Mouse (Mus musculus): ENCODE measurements around the gene Scrg1. TPM values are rescaled to one million over a fixed set of nuclear protein-coding genes. Genes with fewer than 3 reads are reported as not detected.
"Not testable (repeated sequence)": the region's sequence is repeated elsewhere in the genome, so short reads cannot be mapped to it uniquely, and the experiment has no call there.

Gene Scrg1
- total RNA-seq, 2 experiments from 2014 or later = 44.5 to 54.1 TPM

- DNase-seq (ENCODE audit: low spot score in 2 of 2); intact Hi-C loops (cut with DNase I): not testable (repeated sequence)
Observed at GRCm38 (mm10) chr8:57445901-57446300, 9.8 kb upstream of the Scrg1 start.

- intact Hi-C loops (cut with DNase I) = no loop called here
- no peak for DNase-seq (ENCODE audit: low spot score in 2 of 2)
Observed at GRCm38 (mm10) chr8:57450726-57451125, 5.0 kb upstream of the Scrg1 start.

DNA sequence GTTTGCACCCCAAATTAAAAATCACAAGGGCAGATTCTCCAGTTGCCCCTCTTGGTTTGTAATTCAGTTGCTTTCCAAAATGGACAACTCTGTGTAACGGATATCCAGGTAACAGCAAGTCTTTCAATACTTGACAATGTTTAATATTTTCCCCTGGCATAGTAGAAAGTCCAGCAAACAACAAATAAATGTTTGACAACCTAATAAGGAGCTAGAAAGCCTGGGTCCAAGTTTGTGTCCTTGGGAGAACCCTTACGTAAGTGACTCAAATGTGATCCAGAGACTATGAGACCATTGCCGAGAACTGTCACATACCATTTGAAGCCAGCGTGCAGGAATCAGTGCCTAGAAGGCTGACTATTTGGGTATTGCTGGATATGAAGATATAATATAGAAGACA, 3.8 kb upstream of the Scrg1 start:
- intact Hi-C loops (cut with DNase I) = no loop called here
- no peak for DNase-seq (ENCODE audit: low spot score in 2 of 2)

DNA sequence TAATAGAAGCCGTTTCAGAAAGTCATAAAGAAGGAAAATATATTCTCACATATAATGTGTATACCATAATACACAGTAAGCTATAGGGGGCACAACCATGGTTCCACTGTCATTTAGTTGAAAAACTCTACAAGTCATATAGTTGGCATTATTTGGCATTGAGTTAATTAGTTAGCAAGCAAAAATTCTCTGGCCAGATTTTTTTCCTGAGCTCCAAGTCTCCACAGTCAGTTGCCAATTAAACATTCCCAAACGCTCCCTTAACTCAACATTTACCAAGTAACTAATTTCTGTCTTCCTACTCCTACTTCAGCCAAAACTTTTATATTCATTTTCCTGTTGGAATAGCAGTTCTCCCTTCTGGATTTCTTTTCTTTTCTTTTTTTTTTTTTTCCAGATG, 2.4 kb upstream of the Scrg1 start:
- no peak for DNase-seq (ENCODE audit: low spot score in 2 of 2)
- intact Hi-C loops (cut with DNase I) = no loop called here

DNA sequence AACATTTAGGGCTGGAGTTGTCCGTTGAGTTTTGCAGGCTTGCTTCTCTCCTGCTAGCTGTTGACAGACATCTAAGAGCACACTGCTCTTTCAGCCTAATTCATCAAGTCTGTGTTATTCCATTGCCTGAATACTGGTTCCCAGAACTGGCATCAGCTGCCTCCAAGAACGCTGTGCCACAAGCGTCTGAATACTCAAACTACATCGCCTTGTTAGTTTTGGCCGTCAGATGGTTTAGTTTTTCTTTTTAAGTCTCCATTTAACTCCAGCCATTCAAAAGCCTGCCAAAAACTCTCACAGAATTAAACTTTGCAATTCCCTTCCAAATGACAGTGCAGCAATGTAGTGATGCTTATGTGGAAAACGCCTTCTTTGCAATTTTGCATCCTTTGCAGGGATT, 1.4 kb downstream of the Scrg1 start:
- intact Hi-C loops (cut with DNase I) = loop anchor here (2.0 kb wide), 1 partner anchor 30 kb away; the partner anchor contains the start of gene Sap30
- DNase-seq (ENCODE audit: low spot score in 2 of 2) = peak; percentile 42 to 67

DNA sequence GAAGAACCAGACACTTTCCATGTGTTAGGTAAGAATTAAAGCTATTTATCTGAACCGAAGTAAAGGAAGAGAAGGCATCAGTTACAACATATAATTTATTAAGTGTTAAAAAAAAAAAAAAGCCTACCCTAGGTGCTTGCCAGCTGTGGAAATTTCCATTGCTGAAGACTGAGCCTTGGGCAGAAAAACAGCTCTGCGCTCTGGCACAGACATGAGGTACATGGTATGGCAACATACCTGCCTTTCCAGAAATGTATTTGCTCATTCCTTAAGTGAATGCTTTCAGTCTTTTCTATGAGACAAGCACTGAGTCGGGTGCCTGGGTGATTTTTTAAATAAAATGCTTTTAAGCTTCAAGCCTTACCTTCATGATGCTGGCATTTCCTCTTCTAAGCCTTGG, 2.2 kb downstream of the Scrg1 start:
- intact Hi-C loops (cut with DNase I) = loop anchor here (2.0 kb wide), 1 partner anchor 29 kb away; the partner anchor contains the start of gene Sap30
- no peak for DNase-seq (ENCODE audit: low spot score in 2 of 2)

GRCm38 (mm10) chr8:57462839-57463238, 7.1 kb downstream of the Scrg1 start:
- intact Hi-C loops (cut with DNase I) = no loop called here
- no peak for DNase-seq (ENCODE audit: low spot score in 2 of 2)

DNA sequence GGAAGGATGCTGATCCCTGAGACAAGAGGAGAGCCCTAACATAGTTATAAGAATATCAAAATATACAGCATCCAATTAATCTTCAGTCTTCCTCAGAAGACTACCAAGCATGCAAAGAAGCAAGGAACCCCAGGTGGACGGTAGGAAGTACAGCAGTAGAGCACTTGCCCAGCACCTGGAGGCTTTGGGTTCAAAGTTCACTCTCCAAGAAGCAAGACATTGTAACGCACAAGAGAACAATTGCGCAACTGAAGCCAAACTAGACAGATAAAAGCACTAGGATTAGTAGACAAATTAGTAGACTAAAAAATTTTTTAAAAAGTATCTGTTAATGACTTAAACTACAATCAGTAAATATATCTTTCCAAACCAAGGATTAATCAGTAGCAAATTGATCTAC, 8.0 kb downstream of the Scrg1 start:
- no peak for DNase-seq (ENCODE audit: low spot score in 2 of 2)
- intact Hi-C loops (cut with DNase I) = no loop called here

- intact Hi-C loops (cut with DNase I) = loop anchor here (5.0 kb wide), 1 partner anchor 36 kb away; no protein-coding TSS in a partner anchor
- DNase-seq (ENCODE audit: low spot score in 2 of 2) = peak in 1 of 2 experiments; percentile 14
Observed at GRCm38 (mm10) chr8:57468624-57469023, 12.9 kb downstream of the Scrg1 start.

DNA sequence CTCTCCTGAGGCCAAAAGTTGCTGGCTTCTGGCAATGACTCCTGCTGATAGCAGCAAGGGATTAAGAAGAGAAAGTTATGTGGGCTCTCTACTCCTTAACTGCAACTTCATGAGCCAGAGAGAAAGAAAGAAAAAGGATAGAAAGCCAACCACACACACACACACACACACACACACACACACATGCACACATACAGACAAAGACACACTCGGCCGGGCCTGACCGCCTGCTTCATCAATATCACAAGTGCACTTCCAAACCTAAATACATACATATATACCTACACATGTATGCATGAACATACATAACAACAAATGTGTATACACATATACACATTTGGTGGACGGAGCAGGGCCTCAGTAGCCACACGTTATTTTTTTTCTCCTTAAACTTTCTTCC, 15.1 kb downstream of the Scrg1 start:
- intact Hi-C loops (cut with DNase I) = no loop called here

GRCm38 (mm10) chr8:57473751-57474150, 18.0 kb downstream of the Scrg1 start:
- DNase-seq (ENCODE audit: low spot score in 2 of 2) = no peak
- intact Hi-C loops (cut with DNase I) = no loop called here

More for the DNA sequence above, 15.1 kb downstream of the Scrg1 start:
- DNase-seq (ENCODE audit: low spot score in 2 of 2) = no peak

- intact Hi-C loops (cut with DNase I) = no loop called here
- no peak for DNase-seq (ENCODE audit: low spot score in 2 of 2)
Observed at GRCm38 (mm10) chr8:57478406-57478805, 22.7 kb downstream of the Scrg1 start.

GRCm38 (mm10) chr8:57479700-57480099, 24.0 kb downstream of the Scrg1 start:
- intact Hi-C loops (cut with DNase I) = no loop called here
- DNase-seq (ENCODE audit: low spot score in 2 of 2) = no peak

DNA sequence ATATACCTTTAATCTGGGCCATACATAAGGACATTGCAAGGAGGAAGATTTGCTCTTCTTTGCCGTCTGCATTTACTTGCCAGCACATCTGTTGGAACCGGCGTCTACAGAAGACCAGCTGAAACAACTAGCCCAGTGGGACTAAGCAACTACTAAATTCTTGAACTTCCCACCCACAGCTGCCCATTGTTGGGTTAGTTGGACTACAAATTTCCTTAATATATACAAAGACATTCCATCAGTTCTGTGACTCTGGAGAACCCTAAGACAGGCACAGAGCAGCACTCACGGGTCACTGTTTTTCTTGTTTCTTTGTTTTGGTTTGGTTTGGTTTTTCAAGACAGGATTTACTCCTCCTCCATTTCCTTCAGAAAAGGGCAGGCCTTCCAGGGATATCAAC, 24.9 kb downstream of the Scrg1 start:
- intact Hi-C loops (cut with DNase I) = no loop called here
- DNase-seq (ENCODE audit: low spot score in 2 of 2) = no peak

GRCm38 (mm10) chr8:57486491-57487440, 31.0 kb downstream of the Scrg1 start:
- intact Hi-C loops (cut with DNase I) = loop anchor here (1.0 to 5.0 kb wide), 4 partner anchors 25 to 56 kb away; partner anchors contain the start of gene Hmgb2
- peak; percentile 53 to 58 for DNase-seq (ENCODE audit: low spot score in 2 of 2)

DNA sequence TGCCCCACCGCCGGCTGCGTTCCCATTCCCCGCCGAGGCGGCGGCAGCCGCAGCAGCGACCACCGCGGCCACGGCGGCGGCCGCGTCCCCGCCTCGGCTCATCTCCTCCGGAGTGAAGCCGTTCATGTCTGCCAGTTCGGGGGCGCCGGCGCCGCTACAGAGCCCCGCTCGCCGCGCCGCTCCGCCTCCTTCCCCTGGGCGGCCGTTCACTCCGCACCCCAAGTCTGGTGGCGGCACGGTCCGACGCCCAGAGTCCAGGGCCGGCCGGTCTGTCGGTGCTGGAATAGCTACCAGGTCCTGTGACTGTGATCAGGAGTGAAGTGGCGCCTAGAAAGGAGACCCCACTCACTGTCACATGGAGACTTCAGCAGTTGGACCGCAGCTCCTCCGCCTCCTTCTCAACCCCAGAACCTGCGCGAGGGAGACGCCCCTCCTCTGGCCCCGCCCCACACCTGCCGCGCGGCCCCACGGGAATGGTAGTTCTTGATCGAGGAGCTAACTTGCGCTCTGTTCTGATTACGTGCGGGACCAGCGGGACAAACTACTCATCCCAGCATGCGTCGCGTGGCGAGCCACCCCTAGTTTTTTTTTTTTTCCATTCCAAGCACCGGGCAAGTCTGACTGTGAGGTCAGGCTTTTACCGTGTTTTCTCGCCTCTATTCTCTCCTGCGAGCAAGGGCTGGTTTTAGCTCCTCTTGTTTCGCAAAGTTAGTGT, 31.9 kb downstream of the Scrg1 start, which contains the start of gene Sap30:
Sap30 (minus strand) TSS at position 420 of the 715 bp plus-strand sequence.
- DNase-seq (ENCODE audit: low spot score in 2 of 2) = peak; percentile 97 to 99
- intact Hi-C loops (cut with DNase I) = loop anchor here (1.0 to 5.0 kb wide), 4 partner anchors 24 to 57 kb away; partner anchors contain the start of gene Hmgb2

GRCm38 (mm10) chr8:57488312-57488765, 32.6 kb downstream of the Scrg1 start:
- intact Hi-C loops (cut with DNase I) = loop anchor here (5.0 kb wide), 1 partner anchor 39 kb away; no protein-coding TSS in a partner anchor
- peak; percentile 43 to 46 for DNase-seq (ENCODE audit: low spot score in 2 of 2)

DNA sequence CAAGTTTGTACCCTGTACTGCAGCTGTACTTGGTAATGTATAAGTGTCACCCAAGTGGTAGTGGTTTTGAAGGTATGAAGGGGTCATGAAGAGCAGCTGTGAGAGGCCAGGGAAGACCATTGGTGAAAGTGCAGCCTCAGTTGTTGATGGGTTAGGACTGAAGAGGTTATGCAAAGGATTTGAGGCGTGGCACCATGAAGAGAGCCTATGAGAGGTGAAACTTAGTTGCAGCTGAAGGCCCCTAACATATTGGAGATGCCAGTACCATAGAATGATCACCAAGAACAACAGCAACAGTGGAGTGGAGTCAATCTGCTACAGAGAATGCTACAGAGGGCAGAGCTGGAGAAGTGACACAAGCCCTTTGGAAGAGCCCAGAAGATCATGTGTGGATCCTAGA, 33.6 kb downstream of the Scrg1 start:
- intact Hi-C loops (cut with DNase I) = loop anchor here (5.0 kb wide), 1 partner anchor 38 kb away; no protein-coding TSS in a partner anchor
- no peak for DNase-seq (ENCODE audit: low spot score in 2 of 2)

DNA sequence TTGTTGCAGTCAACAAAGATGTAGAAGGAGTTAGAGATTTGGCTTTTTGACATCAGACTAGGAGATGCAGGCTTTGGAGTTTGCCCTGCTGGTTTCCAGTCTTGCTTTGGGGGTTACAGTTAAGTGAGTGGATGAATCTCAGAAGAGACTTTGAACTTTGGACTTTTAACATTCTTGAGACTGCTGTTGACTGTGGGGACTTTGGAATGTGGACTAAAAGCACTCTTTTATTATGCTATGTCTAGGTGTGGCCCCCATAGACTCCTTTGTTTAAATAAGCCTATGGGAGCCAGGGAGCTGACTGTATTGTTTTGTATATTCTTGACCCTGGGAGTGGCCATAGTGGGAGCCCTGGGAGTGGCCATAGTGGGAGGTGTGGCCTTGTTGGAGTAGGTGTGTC, 34.2 kb downstream of the Scrg1 start:
- intact Hi-C loops (cut with DNase I) = loop anchor here (5.0 kb wide), 1 partner anchor 37 kb away; no protein-coding TSS in a partner anchor

GRCm38 (mm10) chr8:57491873-57492272, 36.1 kb downstream of the Scrg1 start:
- intact Hi-C loops (cut with DNase I) = no loop called here
- DNase-seq (ENCODE audit: low spot score in 2 of 2) = no peak

More for the DNA sequence above, 34.2 kb downstream of the Scrg1 start:
- no peak for DNase-seq (ENCODE audit: low spot score in 2 of 2)
